Mouse (Mus musculus) embryonic facial prominence, embryonic 10.5 days (tissue): ENCODE measurements around the gene Fzd5. TPM values are rescaled to one million over a fixed set of nuclear protein-coding genes. Genes with fewer than 3 reads are reported as not detected.

Source experiments
- DNase-seq: peaks from one replicate; pipeline ENCODE4 v3.0.0-alpha.2; 2017; ENCODE audit warnings: low spot score
- H3K27ac ChIP-seq: fragments of 300-500 bp; sonication (generic); replicated peaks from 2 replicates; pipeline ENCODE4 v1.5.1; 2016; ENCODE audit warnings: mild to moderate bottlenecking
- H3K27me3 ChIP-seq: fragments of 300-500 bp; sonication (generic); replicated peaks from 2 replicates; pipeline ENCODE4 v1.6.1; 2016; ENCODE audit warnings: low read depth, mild to moderate bottlenecking; ENCODE audit not compliant: poor library complexity, severe bottlenecking
- H3K36me3 ChIP-seq: fragments of 300-500 bp; sonication (generic); replicated peaks from 2 replicates; pipeline ENCODE4 v1.6.1; 2016; ENCODE audit warnings: mild to moderate bottlenecking, moderate library complexity
- H3K4me1 ChIP-seq: fragments of 300-500 bp; sonication (generic); 2 replicates; pipeline ENCODE4 v1.6.1; 2016
- H3K4me3 ChIP-seq: fragments of 300-500 bp; sonication (generic); 2 replicates; pipeline ENCODE4 v1.5.1; 2016; ENCODE audit warnings: mild to moderate bottlenecking, moderate library complexity
- H3K9me3 ChIP-seq: fragments of 300-500 bp; sonication (generic); 2 replicates; pipeline ENCODE4 v1.6.1; 2016; ENCODE audit warnings: mild to moderate bottlenecking
- WGBS: fragments of 180-500 bp; shearing (Covaris S2); methylation state at CpG from one replicate; pipeline ENCODE4 v1.1.7; 2016; 5-methylcytosine and 5-hydroxymethylcytosine counted together
- polyA plus RNA-seq: library from polyadenylated mRNA; unstranded; fragments of >200 nt; fragmentation: Nextera tagmentation; extraction: Ambion mirVana; gene quantifications from 2 replicates; pipeline ENCODE4 v1.2.1, GENCODE M21; 2016

Fzd5 gene
- polyA plus RNA-seq, 1 experiment from 2014 or later = 2.0 TPM

DNA sequence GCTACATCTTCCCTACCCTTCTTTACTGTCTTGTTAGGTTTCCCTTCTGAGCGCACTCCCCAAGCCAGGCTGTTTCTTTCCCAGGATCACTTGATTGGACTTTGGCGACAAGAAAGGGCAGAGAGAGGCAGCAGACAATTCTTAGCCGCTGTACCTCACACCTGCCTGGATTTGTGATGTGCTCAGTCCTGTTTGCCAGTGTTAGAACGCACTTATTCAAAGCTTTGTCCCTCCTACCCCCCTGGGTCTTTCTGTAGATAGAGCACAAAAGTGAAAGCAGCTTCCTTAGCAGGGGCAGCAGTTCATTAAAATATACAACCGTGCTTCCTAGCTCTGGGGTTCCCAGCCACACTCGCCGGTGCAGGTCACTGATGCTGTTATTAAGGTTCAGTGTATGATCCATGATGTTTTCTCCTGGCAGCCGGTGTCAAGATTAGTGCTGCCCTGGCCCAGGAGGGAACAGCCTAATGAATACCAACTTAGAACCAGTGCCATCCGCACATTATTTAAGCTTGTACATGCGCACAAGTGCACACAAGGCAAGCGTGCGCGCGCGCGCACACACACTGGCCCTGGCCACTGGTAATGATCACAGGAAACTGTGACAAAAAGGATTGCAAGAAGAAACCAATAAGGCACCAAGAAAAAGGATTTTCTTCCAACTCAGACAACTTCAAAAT, 6.1 kb downstream of the Fzd5 start:
- H3K4me1 ChIP-seq = peaks cover 43% of the 10 kb centered on the region
- no peak for DNase-seq
- no peak overlapping the region for H3K27ac ChIP-seq
- H3K9me3 ChIP-seq = no peaks in the 10 kb centered on the region
- peaks cover 54% of the 10 kb centered on the region for H3K27me3 ChIP-seq
- H3K36me3 ChIP-seq = 0 out of 2 replicates have a peak, but pooled peaks cover 10% of the 10 kb centered on the region
- H3K4me3 ChIP-seq = peak overlapping the region; percentile 71; the same call in 1 of the 2 replicates
- WGBS = 62% methylated on average over 16 of the region's 16 CpGs

DNA sequence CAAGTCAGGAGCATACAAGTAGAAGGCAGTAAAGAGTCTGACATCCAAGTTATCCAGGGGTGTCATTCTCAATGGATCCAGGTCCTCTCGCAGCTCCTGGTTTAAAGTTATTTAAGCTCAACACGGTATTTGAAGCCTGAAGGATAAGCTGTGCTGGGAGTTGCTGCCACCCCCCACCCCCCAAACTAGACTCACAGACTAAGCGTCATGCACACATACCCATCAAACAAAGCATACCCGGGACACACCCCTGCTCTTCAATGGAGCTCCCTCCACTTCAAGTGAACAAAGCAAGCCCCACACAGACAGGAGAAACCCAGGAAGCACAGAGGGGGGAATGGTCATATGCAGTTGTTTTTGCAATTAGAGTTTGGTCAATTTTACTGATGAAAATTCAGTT, 7.5 kb downstream of the Fzd5 start:
- Histone ChIP-seq H3K36me3 (peaks cover 16% of the 10 kb centered on the region), H3K27me3 (peaks cover 39% of the 10 kb centered on the region), H3K9me3 (no peaks in the 10 kb centered on the region), H3K27ac (no peak overlapping the region), H3K4me3 (no peak overlapping the region), H3K4me1 (peaks cover 28% of the 10 kb centered on the region)
- no peak for DNase-seq
- WGBS = 76% methylated on average over 4 of the region's 4 CpGs

DNA sequence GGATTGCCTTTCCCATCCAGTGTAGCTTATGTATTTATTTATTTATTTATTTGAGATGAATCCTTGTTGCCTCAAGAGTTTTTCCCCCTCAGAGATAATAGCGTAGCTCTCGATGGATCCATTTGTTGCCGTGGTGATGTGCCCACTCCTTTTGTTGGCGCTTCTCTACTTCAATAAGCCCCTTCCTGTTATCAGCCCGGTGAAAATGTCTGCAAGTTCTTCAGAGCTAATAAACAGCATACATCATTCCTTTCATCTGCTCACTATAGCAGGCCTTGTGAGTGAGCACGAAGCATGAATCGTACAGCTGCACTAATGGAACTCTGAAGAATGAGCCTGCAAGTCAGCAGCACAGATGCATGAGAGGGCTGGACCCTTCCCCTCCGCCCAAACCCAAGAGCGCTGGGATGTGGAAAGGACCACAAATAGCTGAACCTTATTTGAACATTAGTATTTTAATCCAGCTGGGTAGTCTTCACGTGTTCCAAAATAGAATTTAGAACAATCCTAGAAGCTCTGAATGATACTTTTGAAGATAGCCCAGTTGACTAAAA, 16.4 kb downstream of the Fzd5 start:
- no peaks in the 10 kb centered on the region for H3K4me1 ChIP-seq
- H3K9me3 ChIP-seq = no peaks in the 10 kb centered on the region
- no peaks in the 10 kb centered on the region for H3K27me3 ChIP-seq
- peaks cover 80% of the 10 kb centered on the region for H3K36me3 ChIP-seq
- H3K27ac ChIP-seq = no peak overlapping the region
- 83% methylated on average over 10 of the region's 10 CpGs for WGBS
- DNase-seq = no peak
- no peak overlapping the region for H3K4me3 ChIP-seq

GRCm38 (mm10) chr1:64717504-64717903, 20.0 kb downstream of the Fzd5 start:
- H3K4me1 ChIP-seq = no peaks in the 10 kb centered on the region
- H3K27me3 ChIP-seq = no peaks in the 10 kb centered on the region
- H3K4me3 ChIP-seq = no peak overlapping the region
- H3K27ac ChIP-seq = no peak overlapping the region
- no peak for DNase-seq
- H3K36me3 ChIP-seq = peaks cover 81% of the 10 kb centered on the region
- H3K9me3 ChIP-seq = no peaks in the 10 kb centered on the region

DNA sequence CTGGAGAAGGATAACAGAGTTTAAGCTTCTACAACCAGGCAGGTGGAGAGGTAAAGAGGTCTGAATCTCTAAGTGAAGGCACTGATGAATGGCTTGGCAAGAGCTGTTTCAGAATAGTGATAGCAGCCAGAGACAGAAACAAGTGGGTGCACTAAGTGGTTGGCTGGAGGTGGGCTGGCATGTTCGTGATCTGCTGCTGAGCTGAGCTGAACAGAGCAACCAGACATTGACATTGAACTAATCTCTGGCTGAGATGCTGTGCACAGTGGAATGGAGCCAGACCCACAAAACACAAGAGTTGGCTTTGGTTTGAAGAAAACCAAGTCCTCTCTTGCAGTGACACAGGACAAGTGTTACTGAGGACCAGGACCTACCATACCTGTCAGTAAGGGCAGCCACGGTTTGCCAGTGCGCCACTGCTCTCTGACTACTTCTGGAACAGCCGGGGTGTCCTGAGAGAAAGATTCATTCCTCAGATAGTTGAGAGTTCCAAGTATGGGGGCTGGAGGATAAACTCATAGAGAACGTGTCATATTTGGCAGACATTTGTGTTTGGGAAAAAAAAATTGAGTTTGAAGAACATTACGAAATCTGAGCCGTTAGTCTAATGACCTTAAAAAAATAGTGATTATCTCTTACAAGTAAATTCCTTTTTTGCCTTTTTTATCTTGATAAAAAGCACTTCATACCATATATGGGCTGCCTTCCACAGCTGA, 20.8 kb downstream of the Fzd5 start:
- Histone ChIP-seq H3K4me3 (no peak overlapping the region), H3K36me3 (peaks cover 76% of the 10 kb centered on the region), H3K27me3 (no peaks in the 10 kb centered on the region), H3K27ac (no peak overlapping the region), H3K4me1 (no peaks in the 10 kb centered on the region), H3K9me3 (no peaks in the 10 kb centered on the region)
- 94% methylated on average over 7 of the region's 7 CpGs for WGBS
- DNase-seq = no peak

DNA sequence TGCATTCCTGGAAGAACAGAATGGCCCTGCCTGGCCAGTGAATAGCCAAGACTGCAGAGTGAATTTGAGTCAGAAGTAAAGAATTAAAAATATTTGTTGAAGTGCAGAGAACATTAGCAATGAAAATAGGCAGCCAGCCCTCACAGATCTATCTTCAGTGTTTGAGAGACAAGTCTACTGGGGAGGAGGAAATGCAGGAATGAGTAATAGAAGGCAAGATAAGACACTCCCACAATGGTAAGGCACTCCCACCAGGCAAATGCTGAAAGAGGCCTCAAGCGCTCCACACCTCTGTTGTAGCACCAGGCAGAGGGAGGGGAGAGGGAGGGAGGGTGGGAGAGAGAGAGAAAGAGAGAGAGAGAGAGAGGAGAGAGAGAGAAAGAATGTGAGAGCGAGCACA, 22.1 kb downstream of the Fzd5 start:
- H3K27ac ChIP-seq = no peak overlapping the region
- WGBS = 77% methylated on average over 2 of the region's 2 CpGs
- no peaks in the 10 kb centered on the region for H3K4me1 ChIP-seq
- no peaks in the 10 kb centered on the region for H3K9me3 ChIP-seq
- H3K36me3 ChIP-seq = peaks cover 64% of the 10 kb centered on the region
- DNase-seq = no peak
- no peaks in the 10 kb centered on the region for H3K27me3 ChIP-seq
- H3K4me3 ChIP-seq = no peak overlapping the region

- no peaks in the 10 kb centered on the region for H3K27me3 ChIP-seq
- H3K27ac ChIP-seq = no peak overlapping the region
- peaks cover 48% of the 10 kb centered on the region for H3K36me3 ChIP-seq
- WGBS = 89% methylated on average over 14 of the region's 14 CpGs
- no peak overlapping the region for H3K4me3 ChIP-seq
- no peak for DNase-seq
- no peaks in the 10 kb centered on the region for H3K9me3 ChIP-seq
- no peaks in the 10 kb centered on the region for H3K4me1 ChIP-seq
Measured at GRCm38 (mm10) chr1:64712006-64712760, 25.4 kb downstream of the Fzd5 start.

DNA sequence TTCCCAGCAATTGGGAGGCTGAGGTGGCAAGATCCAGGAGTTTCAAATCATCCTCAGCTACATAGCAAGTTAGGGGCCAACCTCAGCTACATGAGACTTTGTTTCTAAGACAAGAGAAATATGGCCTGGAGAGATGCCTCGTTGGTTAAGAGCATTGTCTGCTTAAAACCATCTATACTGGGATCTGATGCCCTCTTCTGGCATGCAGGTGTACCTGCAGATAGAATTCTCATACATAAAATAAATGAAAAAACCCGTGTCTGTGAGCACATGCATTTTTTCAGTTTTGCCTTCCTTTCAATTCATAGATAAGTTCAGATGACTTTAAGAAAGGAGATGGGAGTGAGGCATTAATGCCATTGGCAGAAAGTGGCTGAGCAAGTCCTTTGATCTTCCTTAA, 27.7 kb downstream of the Fzd5 start:
- no peak overlapping the region for H3K27ac ChIP-seq
- H3K36me3 ChIP-seq = peaks cover 28% of the 10 kb centered on the region
- DNase-seq = no peak
- no peak overlapping the region for H3K4me3 ChIP-seq
- H3K27me3 ChIP-seq = no peaks in the 10 kb centered on the region
- 24% methylated on average over 2 of the region's 2 CpGs for WGBS
- H3K4me1 ChIP-seq = no peaks in the 10 kb centered on the region
- H3K9me3 ChIP-seq = no peaks in the 10 kb centered on the region

DNA sequence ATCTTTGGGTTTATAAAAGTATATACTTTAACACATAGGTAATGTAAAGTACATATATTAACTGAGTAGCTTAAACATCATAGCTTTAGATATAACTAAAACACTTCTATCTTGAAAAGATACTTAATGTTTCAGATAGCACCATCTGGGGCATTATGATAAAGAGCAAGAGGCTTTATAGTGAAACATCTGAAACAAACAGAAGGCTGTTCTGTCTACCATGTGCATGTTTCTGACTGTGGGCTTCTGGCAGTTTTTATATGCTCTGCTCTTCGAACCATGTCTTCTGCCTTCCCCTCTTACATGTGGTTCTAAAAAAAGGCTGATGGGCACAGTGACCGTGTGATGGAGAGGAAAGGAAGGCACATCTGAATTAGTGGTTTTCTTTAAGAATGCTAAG, 30.9 kb downstream of the Fzd5 start:
- DNase-seq = no peak
- Histone ChIP-seq H3K27me3 (no peaks in the 10 kb centered on the region), H3K4me1 (no peaks in the 10 kb centered on the region), H3K9me3 (no peaks in the 10 kb centered on the region), H3K27ac (no peak overlapping the region), H3K4me3 (no peak overlapping the region), H3K36me3 (peaks cover 38% of the 10 kb centered on the region)
- 94% methylated on average over 2 of the region's 2 CpGs for WGBS

DNA sequence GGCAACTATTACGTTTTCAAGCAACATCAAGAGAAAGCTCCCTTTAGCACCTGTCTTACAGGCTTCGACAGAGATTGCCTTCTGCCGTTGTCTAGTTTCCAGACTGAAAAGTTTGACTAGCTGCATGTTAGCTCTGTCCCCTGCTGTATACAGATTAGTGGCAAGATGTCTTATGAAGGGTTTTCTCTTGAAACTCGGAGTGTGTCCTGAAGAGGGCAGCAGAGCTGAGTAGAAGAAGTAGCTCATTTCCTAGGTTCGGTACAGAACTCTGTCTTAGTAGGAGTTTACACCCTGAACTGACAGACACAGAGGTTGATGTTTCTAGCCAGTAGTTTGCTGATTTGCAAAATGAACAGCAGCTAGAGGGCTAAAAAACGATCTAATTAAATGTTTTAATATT, 32.3 kb downstream of the Fzd5 start:
- DNase-seq = peak; percentile 23
- Histone ChIP-seq H3K4me3 (no peak overlapping the region), H3K36me3 (peaks cover 43% of the 10 kb centered on the region), H3K4me1 (no peaks in the 10 kb centered on the region), H3K9me3 (no peaks in the 10 kb centered on the region), H3K27me3 (no peaks in the 10 kb centered on the region), H3K27ac (no peak overlapping the region)
- 54% methylated on average over 6 of the region's 6 CpGs for WGBS

- no peaks in the 10 kb centered on the region for H3K4me1 ChIP-seq
- no peaks in the 10 kb centered on the region for H3K27me3 ChIP-seq
Measured at GRCm38 (mm10) chr1:64701780-64702179, 35.8 kb downstream of the Fzd5 start.

DNA sequence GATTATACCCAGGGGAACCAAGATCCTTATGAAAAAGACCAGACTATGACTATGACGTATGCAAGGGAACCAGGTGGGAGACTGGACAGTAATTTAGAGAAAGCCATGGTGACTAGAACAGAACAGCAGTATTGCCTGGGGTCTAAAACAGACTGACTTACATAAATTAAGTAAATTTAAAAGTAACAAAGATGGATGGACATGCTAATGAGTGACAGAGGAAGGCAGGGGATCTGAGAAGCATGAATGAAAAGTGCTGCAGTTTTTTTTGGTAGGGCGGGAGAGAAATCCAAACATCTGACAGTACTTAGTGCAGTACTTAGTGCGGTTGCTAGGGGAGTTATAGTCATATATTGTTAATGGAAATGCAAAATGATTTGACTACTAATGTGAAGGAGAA, 42.4 kb downstream of the Fzd5 start:
- H3K4me3 ChIP-seq = no peak overlapping the region
- H3K9me3 ChIP-seq = no peaks in the 10 kb centered on the region
- 81% methylated on average over 3 of the region's 3 CpGs for WGBS
- no peaks in the 10 kb centered on the region for H3K36me3 ChIP-seq
- DNase-seq = no peak
- H3K4me1 ChIP-seq = peaks cover 18% of the 10 kb centered on the region
- H3K27ac ChIP-seq = no peak overlapping the region
- no peaks in the 10 kb centered on the region for H3K27me3 ChIP-seq

More at GRCm38 (mm10) chr1:64701780-64702179, 35.8 kb downstream of the Fzd5 start:
- DNase-seq = no peak
- no peaks in the 10 kb centered on the region for H3K9me3 ChIP-seq
- H3K4me3 ChIP-seq = no peak overlapping the region
- 85% methylated on average over 3 of the region's 3 CpGs for WGBS
- peaks cover 33% of the 10 kb centered on the region for H3K36me3 ChIP-seq
- no peak overlapping the region for H3K27ac ChIP-seq
